Mouse (Mus musculus) intestine, embryonic 15.5 days (tissue): ENCODE measurements around the gene Ncoa4. TPM values are rescaled to one million over a fixed set of nuclear protein-coding genes. Genes with fewer than 3 reads are reported as not detected.
"Not testable (repeated sequence)": the region's sequence is repeated elsewhere in the genome, so short reads cannot be mapped to it uniquely, and the experiment has no call there.

Experiments
- ATAC-seq: fragments of 200-750 bp; cut with Nextera tagmentation; 2 replicates; pipeline ENCODE4 v1.8.0; 2017; ENCODE audit warnings: moderate TSS enrichment, moderate library complexity
- H3K27ac ChIP-seq: fragments of 300-500 bp; sonication (generic); 2 replicates; pipeline ENCODE4 v1.5.1; 2015; ENCODE audit warnings: mild to moderate bottlenecking, inconsistent platforms
- H3K27me3 ChIP-seq: fragments of 300-500 bp; sonication (generic); replicated peaks from 2 replicates; pipeline ENCODE4 v1.6.1; 2015; ENCODE audit warnings: inconsistent platforms
- H3K36me3 ChIP-seq: fragments of 300-500 bp; sonication (generic); 2 replicates; pipeline ENCODE4 v1.6.1; 2015; ENCODE audit warnings: inconsistent platforms
- H3K4me1 ChIP-seq: fragments of 300-500 bp; sonication (generic); replicated peaks from 2 replicates; pipeline ENCODE4 v1.6.1; 2015; ENCODE audit warnings: inconsistent platforms
- H3K4me2 ChIP-seq: fragments of 300-500 bp; sonication (generic); replicated peaks from 2 replicates; pipeline ENCODE4 v1.6.1; 2015; ENCODE audit warnings: mild to moderate bottlenecking, inconsistent platforms
- H3K4me3 ChIP-seq: fragments of 300-500 bp; sonication (generic); replicated peaks from 2 replicates; pipeline ENCODE4 v1.5.1; 2015; ENCODE audit warnings: inconsistent platforms
- H3K9ac ChIP-seq: fragments of 300-500 bp; sonication (generic); 2 replicates; pipeline ENCODE4 v1.6.1; 2015; ENCODE audit warnings: inconsistent platforms
- H3K9me3 ChIP-seq: fragments of 300-500 bp; sonication (generic); 2 replicates; pipeline ENCODE4 v1.6.1; 2016; ENCODE audit warnings: inconsistent platforms
- WGBS: fragments of 180-500 bp; shearing (Covaris S2); methylation state at CpG from one replicate; pipeline ENCODE4 v1.1.7; 2015; 5-methylcytosine and 5-hydroxymethylcytosine counted together
- polyA plus RNA-seq: library from polyadenylated mRNA; unstranded; fragments of >200 nt; fragmentation: Nextera tagmentation; extraction: Ambion mirVana; gene quantifications from 2 replicates; pipeline ENCODE4 v1.2.1, GENCODE M21; 2015

Ncoa4 gene
- polyA plus RNA-seq = 164 and 166 TPM in 2 replicates

DNA sequence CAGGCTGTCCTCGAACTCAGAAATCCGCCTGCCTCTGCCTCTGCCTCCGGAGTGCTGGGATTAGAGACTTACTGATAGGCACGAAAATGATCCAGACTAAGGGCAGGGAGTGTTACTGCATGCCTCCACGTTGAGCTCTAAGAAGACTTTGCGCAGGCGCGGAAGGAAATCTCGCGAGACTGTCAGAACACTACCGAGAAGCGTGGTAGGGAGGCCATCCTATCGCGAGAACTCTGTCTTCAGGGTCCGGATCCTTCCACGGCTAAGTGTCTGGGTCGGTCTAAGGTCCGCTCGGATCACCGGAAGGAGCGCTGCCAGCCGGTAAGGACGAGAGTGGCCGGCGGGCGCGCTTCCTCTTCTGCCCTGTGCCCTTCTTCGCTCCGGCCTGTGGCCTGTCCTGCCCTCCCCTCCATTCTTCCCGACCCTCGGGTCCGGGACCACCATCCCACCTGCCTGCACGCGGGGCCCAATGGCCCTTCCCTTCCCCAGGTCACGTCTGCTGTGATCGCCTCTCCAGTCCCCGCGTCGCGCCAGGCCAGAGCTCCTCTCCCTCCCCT, at the start of gene Ncoa4:
Gene Ncoa4 (plus strand): TSS at position 176 of the 557 bp plus-strand sequence.
- peak; percentile 93 for ATAC-seq
- under 1% methylated on average over 40 of the region's 40 CpGs for WGBS

DNA sequence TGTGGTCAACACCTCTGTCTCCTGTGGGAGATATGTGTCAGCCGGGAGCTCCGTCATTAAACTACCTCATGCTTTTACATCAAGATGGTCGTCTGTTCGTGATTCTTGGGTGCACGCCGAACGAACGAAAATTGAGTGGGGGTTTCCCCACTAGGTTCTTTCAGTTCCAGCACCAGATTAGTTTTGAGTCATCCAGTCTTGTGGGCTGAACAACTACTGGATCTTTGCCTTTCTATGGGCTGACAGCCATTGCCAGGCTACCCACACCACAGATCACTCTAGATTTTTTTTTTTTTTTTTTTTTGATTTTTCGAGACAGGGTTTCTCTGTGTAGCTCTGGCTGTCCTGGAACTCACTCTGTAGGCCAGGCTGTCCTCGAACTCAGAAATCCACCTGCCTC, 47.5 kb upstream of the Ncoa4 start:
- ATAC-seq, H3K4me1 ChIP-seq, H3K9ac ChIP-seq, H3K4me3 ChIP-seq, H3K27me3 ChIP-seq, H3K27ac ChIP-seq, H3K4me2 ChIP-seq, H3K9me3 ChIP-seq, H3K36me3 ChIP-seq: not testable (repeated sequence)
- 92% methylated on average over 10 of the region's 10 CpGs for WGBS

More for the DNA sequence above, at the start of gene Ncoa4:
- H3K27me3 ChIP-seq = no peaks in the 10 kb centered on the region
- peak within 1 kb of the TSS; percentile 84 for H3K27ac ChIP-seq
- H3K4me3 ChIP-seq = peak within 1 kb of the TSS; percentile 69
- peaks cover 14% of the 10 kb centered on the region for H3K4me1 ChIP-seq
- no peaks in the 10 kb centered on the region for H3K36me3 ChIP-seq
- H3K9ac ChIP-seq = peak within 1 kb of the TSS; percentile 73
- peak within 1 kb of the TSS; percentile 70 for H3K4me2 ChIP-seq
- no peaks in the 10 kb centered on the region for H3K9me3 ChIP-seq

GRCm38 (mm10) chr14:32120940-32121919, 38.4 kb upstream of the Ncoa4 start:
- H3K9ac ChIP-seq = no peak overlapping the region
- 63% methylated on average over 11 of the region's 11 CpGs for WGBS
- no peak overlapping the region for H3K4me2 ChIP-seq
- H3K4me3 ChIP-seq = no peak overlapping the region
- H3K4me1 ChIP-seq = no peaks in the 10 kb centered on the region
- H3K27ac ChIP-seq = no peak overlapping the region
- ATAC-seq = no peak
- no peaks in the 10 kb centered on the region for H3K36me3 ChIP-seq
- no peaks in the 10 kb centered on the region for H3K27me3 ChIP-seq
- no peaks in the 10 kb centered on the region for H3K9me3 ChIP-seq

DNA sequence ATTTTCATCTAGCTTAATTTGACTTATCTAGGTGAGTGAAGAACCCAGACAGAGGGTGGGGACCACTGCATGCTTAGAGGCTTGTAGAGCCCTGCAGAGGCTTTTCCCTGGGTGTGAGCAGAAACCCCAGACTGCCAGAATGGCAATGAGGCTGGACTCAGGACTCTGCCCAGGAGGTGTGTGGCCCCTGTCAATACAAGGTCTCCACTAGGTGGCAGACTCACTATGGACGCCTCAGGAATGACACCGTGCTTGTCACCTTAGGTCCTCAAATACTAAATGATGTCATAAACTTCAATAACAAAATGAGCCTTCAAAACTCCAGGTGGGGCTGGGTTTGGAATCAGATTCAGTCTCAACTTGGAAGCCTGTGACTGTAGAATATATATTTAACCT, 37.7 kb upstream of the Ncoa4 start:
- Histone ChIP-seq H3K36me3 (no peaks in the 10 kb centered on the region), H3K4me1 (no peaks in the 10 kb centered on the region), H3K27me3 (no peaks in the 10 kb centered on the region), H3K27ac (no peak overlapping the region), H3K9ac (no peak overlapping the region), H3K4me3 (no peak overlapping the region), H3K4me2 (no peak overlapping the region), H3K9me3 (no peaks in the 10 kb centered on the region)
- no peak for ATAC-seq
- WGBS = 42% methylated on average over 2 of the region's 2 CpGs

DNA sequence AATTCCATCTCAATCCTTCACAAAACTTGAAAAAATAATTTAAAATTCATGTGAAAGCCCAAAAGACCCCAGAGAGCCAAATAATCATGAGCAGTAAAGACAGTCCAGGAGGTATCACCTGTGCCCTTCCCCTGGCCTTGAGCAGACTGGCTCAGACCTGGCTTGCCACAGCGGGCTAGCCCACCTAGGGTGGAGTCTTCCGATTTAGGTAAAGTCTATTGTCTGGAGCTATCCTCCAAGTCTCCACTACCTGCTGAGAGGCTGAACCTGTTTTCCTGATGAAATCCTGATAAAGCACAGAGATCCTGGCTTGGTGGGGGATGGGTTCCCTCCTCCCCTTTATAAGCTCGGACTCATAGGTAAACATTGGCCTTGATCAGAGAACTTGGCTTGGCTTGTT, 35.4 kb upstream of the Ncoa4 start:
- ATAC-seq = no peak
- H3K4me3 ChIP-seq = no peak overlapping the region

DNA sequence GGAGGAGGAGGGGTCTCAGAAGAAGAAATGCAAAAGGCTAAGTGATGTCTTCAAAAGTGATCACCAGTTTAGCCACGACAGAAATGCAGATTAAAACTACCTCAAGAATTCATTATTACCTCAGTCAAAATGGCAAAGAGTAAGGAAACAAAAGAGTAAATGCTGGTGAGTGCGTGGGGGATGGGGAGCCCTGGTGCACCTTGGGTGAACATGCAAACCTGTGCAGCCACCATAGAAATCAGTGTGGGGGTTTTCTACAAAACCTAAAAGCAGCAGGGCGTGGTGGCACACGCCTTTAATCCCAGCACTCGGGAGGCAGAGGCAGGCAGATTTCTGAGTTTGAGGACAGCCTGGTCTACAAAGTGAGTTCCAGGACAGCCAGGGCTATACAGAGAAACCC, 34.4 kb upstream of the Ncoa4 start:
- WGBS = 86% methylated on average over 5 of the region's 5 CpGs
- H3K4me1 ChIP-seq, ATAC-seq: not testable (repeated sequence)

More for the DNA sequence above, 35.4 kb upstream of the Ncoa4 start:
- Histone ChIP-seq H3K36me3 (no peaks in the 10 kb centered on the region), H3K27ac (no peak overlapping the region), H3K9ac (no peak overlapping the region), H3K27me3 (no peaks in the 10 kb centered on the region), H3K4me2 (no peak overlapping the region), H3K9me3 (no peaks in the 10 kb centered on the region), H3K4me1 (no peaks in the 10 kb centered on the region)
- 57% methylated on average over 3 of the region's 3 CpGs for WGBS

DNA sequence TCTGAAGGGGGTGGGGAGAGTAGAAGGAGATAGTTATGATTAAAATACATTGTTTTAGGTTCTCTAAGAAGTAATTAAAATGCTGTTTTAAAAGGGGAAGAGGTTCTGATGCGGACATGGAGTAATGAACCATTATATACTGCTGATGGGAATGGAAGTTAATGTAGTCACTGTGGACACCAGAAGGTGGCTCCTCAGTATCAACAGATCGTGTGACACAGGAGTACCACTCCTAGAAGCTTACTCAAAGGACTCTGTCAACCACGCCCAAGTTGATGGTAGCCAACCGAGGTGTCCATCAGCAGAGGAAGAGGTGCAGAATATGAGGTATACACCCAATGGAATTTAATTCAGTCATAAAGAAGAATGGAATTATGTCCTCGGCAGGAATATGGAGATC, 31.3 kb upstream of the Ncoa4 start:
- Histone ChIP-seq H3K4me3 (no peak overlapping the region), H3K4me2 (no peak overlapping the region), H3K27me3 (no peaks in the 10 kb centered on the region), H3K27ac (no peak overlapping the region), H3K36me3 (no peaks in the 10 kb centered on the region), H3K9me3 (no peaks in the 10 kb centered on the region), H3K4me1 (no peaks in the 10 kb centered on the region), H3K9ac (no peak overlapping the region)
- 72% methylated on average over 5 of the region's 5 CpGs for WGBS
- no peak for ATAC-seq

More for the DNA sequence above, 34.4 kb upstream of the Ncoa4 start:
- H3K9me3 ChIP-seq, H3K4me2 ChIP-seq, H3K36me3 ChIP-seq, H3K27ac ChIP-seq, H3K27me3 ChIP-seq, H3K4me3 ChIP-seq, H3K9ac ChIP-seq: not testable (repeated sequence)

- no peak overlapping the region for H3K9ac ChIP-seq
- 0 out of 2 replicates have a peak, but pooled peaks cover 3% of the 10 kb centered on the region for H3K4me1 ChIP-seq
- H3K36me3 ChIP-seq = no peaks in the 10 kb centered on the region
- H3K4me3 ChIP-seq = no peak overlapping the region
- ATAC-seq = no peak
- no peaks in the 10 kb centered on the region for H3K9me3 ChIP-seq
- no peak overlapping the region for H3K27ac ChIP-seq
- 38% methylated on average over 4 of the region's 4 CpGs for WGBS
- H3K27me3 ChIP-seq = no peaks in the 10 kb centered on the region
- H3K4me2 ChIP-seq = no peak overlapping the region
Measured at GRCm38 (mm10) chr14:32131836-32132235, 27.8 kb upstream of the Ncoa4 start.

GRCm38 (mm10) chr14:32134293-32134692, 25.4 kb upstream of the Ncoa4 start:
- Histone ChIP-seq H3K27me3 (no peaks in the 10 kb centered on the region), H3K4me2 (no peak overlapping the region), H3K9ac (no peak overlapping the region), H3K27ac (no peak overlapping the region), H3K36me3 (no peaks in the 10 kb centered on the region), H3K9me3 (no peaks in the 10 kb centered on the region), H3K4me1 (0 out of 2 replicates have a peak, but pooled peaks cover 3% of the 10 kb centered on the region), H3K4me3 (no peak overlapping the region)
- WGBS = 16% methylated on average over 2 of the region's 2 CpGs
- peak; percentile 31; the same call in 1 of the 2 replicates for ATAC-seq

DNA sequence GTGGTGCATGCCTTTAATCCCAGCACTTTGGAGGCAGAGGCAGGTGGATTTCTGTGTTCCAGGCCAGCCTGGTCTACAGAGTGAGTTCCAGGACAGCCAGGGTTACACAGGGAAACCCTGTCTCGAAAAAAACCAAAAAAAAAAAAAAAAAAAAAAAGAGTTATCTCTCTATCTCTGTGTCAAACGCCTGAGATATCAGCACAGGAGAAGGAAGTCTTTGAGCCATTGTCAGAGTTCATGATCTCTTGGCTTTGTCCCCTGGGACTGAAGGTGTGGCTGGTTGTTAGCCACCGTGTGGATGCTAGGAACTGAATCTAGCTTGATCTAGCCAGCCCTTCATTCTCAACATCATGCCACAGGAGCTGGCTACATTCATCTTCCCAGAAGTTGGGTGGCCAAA, 23.2 kb upstream of the Ncoa4 start:
- not testable (repeated sequence) for H3K9ac ChIP-seq, H3K9me3 ChIP-seq, H3K36me3 ChIP-seq, H3K4me1 ChIP-seq, H3K27me3 ChIP-seq, H3K4me2 ChIP-seq, H3K4me3 ChIP-seq, ATAC-seq, H3K27ac ChIP-seq
- WGBS = 49% methylated on average over 3 of the region's 3 CpGs

GRCm38 (mm10) chr14:32140359-32140965, 19.2 kb upstream of the Ncoa4 start:
- Histone ChIP-seq H3K27ac (no peak overlapping the region), H3K9ac (no peak overlapping the region), H3K4me3 (no peak overlapping the region), H3K4me1 (no peaks in the 10 kb centered on the region), H3K36me3 (no peaks in the 10 kb centered on the region), H3K9me3 (no peaks in the 10 kb centered on the region), H3K4me2 (no peak overlapping the region), H3K27me3 (no peaks in the 10 kb centered on the region)
- no peak for ATAC-seq
- WGBS = 82% methylated on average over 5 of the region's 5 CpGs

GRCm38 (mm10) chr14:32141723-32142122, 17.9 kb upstream of the Ncoa4 start, which contains the start of gene Msmb:
Gene Msmb, plus strand, starts transcription at chr14:32142023.
- H3K9me3 ChIP-seq = no peaks in the 10 kb centered on the region
- no peak within 1 kb of the TSS for H3K9ac ChIP-seq
- H3K4me2 ChIP-seq = no peak within 1 kb of the TSS
- no peaks in the 10 kb centered on the region for H3K36me3 ChIP-seq
- ATAC-seq = no peak
- no peak within 1 kb of the TSS for H3K27ac ChIP-seq
- WGBS = 86% methylated on average over 5 of the region's 5 CpGs
- no peaks in the 10 kb centered on the region for H3K4me1 ChIP-seq
- no peak within 1 kb of the TSS for H3K4me3 ChIP-seq
- H3K27me3 ChIP-seq = no peaks in the 10 kb centered on the region
